Mouse (Mus musculus) cerebellum, postnatal 36 days (tissue): ENCODE data around the gene Gucy1a1.

Experiments
- DNase-seq, 2 experiments: peaks; one replicate each; pipeline ENCODE4 v3.0.0; 2021 to 2022; ENCODE audit warnings: mixed read lengths in 2 of 2

Gene Gucy1a1

DNA sequence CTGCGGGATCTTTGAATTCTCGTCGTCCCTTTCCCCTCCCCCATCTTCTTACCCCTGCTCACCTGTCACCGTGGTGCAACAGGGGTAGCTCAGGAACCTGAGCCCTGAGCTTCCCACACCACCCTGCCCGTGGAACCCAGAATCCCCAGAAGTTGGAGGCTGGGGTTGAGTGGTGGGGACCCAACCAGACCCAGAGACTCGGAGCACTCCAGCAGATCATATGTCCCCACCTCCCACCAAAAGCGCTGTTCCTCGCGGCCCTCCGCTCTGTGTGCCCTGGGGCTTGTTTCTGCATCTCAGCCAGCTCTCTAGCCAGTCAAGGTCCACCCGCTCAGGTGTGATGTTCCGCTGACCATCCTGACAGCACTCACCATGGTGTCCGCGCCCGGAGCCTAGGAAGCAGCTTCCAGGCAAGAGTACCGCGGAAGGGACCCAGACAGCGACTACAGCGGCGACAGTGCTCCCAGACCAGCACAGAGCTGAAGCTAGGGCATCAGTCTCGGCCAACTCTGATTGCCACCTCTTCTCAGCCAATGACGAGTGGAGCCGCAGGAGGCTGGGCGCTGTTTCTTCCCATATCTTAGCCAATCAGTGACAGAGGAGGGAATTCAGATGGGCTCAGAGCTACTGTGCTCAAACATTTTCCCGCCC, 71.3 kb downstream of the Gucy1a1 start, which contains the start of gene Gucy1b1:
Gene Gucy1b1, minus strand, starts transcription at position 489 of the 651 bp plus-strand sequence.
- DNase-seq: peak; percentile 82 to 84

DNA sequence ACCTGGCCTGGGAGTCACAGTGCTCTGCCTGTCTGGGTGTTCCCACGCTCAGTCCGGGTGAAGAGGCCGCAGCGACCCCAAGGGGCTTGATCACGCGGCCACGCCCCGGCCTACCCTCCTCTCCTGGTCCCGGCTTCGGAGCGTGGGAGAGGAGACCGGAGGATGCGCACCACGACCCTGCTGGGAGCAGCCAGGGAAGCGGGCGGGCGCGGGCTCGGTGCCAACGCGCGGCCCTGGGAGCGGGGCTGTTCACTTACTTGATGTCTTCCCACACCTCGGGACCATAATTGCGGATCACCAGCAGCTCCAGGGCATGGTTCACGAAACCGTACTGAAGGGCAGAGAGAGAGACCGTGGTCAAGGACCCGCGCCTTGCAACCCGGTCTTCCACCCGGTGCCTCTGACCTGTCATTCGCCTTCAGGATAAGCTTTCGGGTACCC, 71.8 kb downstream of the Gucy1a1 start:
- peak; percentile 64 to 69 for DNase-seq

DNA sequence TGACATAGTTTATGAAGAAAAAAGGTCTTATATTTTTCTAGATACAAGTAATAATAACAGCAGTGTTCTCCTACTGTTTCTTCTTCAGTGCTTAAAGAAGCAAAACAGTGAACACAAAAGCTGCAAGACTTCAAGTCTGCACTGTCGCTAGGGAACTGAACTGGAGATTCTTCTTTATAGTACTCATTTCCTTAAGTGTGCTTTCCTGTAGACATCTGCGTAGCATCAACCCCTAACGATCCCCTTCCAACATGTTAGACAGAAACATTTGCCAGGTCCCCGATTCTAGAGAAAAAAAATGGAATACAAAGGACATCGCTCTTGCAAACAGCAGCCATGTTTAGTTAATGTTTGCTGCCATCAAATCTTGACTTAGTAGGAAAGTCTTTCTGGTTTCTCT, 77.8 kb downstream of the Gucy1a1 start:
- DNase-seq: no peak

DNA sequence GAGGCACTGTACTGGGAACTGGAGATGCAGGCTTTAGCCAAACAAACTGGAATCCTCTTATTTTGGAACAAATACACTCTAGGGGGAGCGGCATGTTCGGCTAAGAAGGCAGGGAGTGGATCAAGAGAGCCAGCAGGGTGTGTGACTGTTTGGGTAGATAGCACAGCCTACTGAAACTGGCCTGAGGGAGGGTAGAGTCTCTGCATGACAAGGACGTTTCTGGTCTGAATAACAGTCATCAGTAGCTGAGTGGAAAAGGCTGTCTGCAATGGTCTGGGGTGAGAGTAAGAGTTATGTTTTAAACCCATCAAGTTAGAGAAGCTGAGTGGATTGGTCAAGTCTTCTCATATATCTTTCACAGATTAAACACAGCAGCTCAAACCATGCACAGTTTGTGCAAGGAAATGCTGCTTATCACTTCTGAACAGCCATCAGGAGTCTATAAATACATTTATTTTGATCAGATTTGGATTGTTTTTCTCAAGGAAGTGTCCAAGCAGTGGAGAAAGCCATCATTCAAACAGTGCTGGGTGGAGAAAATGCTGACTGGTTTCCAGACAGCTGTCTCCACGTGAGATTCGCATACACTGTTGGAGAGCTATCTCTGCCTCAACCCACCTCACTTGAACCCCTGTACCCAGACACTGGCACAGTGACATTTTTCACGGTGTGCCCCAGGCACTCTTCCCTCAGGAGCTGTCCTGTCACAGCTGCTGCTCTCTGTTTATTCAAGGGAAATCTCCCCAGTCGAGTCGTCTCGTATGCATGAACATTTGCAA, 84.0 kb downstream of the Gucy1a1 start:
- no peak for DNase-seq

DNA sequence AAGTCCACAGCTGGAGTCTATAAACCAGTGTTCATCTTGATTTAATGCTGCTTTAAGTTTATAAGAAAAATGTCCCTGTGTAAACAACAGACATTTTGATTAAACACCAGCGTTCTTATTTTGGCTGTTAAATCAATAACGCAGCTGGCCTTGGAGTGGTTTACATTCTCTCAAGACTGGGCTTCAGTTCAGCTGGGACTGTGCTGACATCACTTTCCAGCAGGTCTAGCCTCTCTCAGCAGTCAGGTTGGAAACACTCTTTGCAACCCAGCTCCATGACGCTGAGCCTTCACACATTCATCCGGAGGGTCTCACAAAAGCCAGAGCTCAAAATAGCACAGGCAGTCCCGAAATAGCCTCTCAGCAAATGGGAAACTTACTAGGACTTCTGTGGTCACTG, 88.4 kb downstream of the Gucy1a1 start:
- DNase-seq: no peak

DNA sequence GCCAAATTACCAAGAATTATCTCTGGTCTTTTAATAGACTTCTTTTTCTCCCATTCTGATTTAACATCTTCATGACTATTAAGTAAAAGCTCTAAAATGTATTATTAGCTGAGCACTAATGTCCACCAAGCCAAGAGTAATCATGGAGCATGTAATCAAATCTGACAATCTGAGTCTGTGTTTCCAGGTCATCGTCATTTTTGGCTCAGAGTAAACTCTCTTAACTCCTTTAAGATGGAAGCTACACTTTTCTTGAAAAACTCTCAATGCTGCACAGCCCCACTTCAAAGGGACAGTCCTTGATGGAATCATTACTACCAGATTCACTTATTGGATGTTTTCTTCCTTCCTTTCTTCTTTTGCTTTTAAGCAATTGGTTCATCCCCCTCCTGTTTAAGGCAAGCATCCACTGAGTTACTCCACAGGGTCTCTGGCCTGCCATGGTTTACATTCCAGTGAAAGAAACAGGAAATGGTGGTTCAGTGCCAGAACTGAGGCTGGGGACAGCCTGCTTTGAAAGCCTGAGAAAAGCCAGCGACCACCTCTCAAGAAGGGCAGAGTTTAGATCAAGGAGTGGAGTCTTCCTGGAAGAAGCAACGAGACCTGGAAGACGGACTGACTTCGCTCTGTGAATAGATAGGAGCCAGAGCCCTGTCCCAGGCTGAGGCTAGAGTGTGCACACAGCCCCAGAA, 91.2 kb downstream of the Gucy1a1 start:
- no peak for DNase-seq

DNA sequence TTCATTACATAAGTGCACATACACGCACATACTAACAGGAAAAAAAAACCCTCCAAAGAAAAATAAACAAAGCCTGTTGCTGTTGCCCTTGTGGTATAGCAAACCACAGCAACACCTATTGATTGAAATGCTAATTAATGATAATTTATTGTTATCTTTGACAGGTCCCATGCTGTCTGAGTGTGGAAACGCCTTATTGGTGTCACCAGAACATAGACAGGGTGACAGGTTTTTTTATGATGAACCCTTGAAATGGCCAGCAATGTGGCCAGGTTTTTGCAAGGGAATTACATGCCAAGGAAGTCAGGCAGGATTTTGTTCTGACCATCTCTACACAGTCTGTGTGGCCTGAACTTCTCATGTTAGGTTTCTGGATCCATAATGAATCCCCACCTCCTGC, 93.6 kb downstream of the Gucy1a1 start:
- DNase-seq: no peak

DNA sequence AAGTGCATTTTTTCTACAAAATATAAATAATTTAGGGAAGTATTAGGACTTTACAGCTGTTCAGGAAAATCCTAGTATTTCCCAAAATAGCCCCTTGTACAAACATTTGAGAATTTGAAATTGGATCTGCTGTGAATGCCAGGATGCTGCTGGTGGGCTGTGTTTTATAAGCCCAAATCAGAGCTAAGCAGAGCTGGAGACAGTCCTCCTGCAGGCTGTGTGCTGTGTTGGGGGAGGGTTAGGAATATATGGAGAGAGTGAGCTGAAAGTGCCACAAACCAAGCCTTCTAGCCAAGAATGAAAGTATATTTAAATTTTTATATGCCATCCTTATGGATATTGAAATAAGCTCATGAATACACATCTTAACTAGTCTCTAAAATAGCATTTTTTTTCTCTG, 94.1 kb downstream of the Gucy1a1 start:
- no peak for DNase-seq

DNA sequence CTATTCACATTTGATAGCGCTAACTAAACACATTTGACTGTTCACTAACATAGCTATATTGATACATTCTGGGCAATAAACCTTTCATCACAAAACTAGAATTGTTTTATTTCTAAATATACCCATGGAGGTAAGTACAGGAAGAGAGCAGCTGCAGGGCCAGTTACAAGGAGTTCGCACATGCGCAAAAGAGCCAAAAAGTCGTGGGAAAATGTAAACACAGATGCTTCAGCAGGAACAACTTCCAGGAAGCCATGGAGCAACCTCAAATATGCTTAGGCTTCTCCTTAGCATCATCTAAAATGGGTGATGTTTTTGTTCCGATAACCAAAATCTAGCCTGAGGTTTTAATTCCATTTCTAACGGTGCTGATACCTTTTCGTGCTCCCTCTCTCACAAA, 96.9 kb downstream of the Gucy1a1 start:
- no peak for DNase-seq

DNA sequence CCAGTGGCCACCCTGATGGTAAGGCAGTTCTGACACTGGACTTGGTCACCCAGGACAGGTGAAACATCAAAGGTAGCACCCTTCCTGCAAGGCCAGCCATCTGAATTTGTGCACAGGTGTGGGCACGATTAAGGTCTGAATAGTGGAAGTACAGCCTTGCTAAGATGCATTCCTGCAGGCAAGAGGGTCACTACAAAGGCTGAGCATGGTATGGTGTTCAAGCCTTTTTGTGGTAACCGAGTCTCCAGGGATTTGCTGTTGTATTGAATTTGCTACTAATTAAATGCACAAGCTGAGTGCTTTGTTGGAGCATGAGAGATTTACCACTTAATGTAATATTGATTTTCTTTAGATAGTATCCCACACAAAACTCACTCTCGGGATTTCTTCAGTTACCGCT, 97.5 kb downstream of the Gucy1a1 start:
- no peak for DNase-seq

DNA sequence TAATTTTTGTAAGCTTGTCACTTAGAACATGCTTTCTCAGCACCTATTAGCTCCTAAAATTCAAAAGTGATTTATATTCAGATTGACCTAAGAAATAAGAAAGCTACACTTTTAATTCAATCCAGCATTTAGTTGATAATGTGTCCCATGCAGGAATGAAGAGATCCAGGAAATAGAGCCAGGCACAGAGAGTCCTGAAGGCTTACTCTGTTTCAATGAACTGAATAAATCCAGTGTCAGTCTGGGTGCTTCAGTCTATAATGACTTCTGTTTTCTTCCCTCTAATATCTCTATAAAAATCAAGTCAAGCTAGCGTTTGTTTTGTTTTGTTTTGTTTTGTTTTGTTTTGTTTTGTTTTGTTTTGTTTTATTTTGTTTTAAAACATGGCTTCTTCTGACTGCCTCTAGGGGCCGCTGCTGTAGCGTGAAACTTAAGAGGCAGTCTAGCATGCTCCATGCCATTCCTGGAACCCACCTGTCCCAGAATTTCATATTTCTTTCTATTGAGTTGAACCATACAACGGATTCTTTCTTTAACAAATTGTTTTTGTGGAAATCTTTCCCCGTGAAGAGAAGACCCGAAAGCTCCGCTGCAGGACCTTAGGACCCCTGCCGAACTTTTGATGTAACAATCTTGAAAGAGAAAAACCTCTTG, 98.4 kb downstream of the Gucy1a1 start:
- DNase-seq: peak; percentile 59 to 62

DNA sequence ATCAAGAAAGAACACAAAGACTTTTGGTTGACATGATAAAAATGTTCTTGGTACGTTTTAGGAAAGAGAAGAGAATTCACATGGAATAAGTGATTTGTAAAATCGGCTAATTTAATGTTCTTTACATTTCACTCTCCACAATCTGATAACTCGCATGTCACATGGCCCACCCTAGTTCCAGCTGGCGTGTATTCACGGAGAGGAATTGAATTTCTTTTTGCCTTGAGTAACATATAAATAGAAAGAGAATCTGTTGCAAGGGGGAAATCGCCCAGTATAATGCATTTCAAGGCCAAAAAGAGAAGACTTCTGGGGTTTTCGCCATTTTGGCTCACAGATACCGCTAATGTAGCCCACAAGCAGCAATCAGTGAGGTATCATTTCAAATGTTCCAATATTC, 99.5 kb downstream of the Gucy1a1 start:
- DNase-seq: no peak

DNA sequence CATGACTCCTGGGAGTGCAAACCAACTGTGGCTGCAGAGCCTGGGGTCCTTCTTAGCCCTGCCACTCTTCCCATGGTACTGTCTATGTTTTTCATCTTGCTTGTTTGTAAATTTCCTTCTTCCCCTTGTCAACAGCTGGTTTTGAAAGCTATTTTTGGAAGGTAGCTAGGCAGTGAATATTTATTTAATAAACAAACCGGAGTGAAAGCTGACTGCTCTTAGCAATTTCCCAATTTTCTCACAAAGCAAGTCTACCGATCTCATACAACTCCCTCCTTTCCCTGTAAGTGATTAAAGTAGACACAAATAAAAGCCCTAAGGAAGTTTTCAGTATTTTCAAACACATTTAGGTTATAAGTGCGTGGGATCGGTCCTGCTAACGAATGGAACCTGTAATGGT, 100.7 kb downstream of the Gucy1a1 start:
- no peak for DNase-seq

DNA sequence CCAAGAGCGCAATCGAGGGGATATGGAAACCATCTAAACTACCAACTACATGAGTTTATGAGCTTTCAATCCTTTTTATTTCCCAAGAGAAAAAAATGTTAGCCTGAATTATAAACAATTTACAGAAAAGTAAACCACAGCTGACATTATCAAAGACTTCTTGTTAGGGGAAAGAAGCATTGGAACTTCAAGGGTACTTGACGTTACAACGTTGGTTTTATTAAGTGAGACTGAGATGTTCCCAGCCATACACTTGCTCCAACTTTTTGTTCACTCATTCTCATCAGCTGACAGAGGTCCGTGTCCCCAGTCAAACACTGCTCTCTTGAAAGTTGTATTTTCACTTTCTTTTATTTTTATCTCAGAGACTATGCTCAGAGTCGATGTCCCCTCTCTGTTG, 101.9 kb downstream of the Gucy1a1 start:
- DNase-seq: no peak
